Comparison of ENCODE assay signal across 12 mouse cellular contexts in the genomic region with DNA sequence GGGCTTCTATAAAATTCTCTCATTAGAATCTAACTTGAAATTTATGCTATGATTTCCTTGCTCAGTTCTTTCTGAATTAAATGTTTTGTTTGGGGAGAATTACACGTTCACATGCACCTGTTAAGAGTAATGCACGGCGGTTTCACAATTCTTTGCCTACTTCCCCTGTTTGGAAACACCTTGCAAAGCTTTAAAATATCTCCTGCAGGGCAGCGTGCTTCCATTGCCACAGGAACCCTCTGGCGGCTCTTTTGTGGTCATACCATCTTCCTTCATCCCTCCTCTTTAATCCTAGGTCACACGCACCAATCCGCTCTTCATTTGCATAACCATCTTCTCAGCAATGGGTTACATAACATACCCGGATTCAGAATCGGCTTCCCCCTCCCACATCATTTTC.
"Had no signal": no experiment of that assay in that cellular context is flagged by ENCODE, and none has a peak within 500 bp of the region (broad histone marks: within the 10 kb centered on the region; RNA-seq: fewer than 3 reads in every experiment).

No protein-coding gene starts in this region.

- DNase-seq: kidney, adult 18-20 months; kidney, adult 9 months; kidney, postnatal 14 days; kidney, postnatal 4 days; layer of hippocampus, adult 9-11 months; liver, embryonic 13.5 days; lung, adult 2 months; lung, postnatal 14 days; lung, postnatal 4 days; midbrain, embryonic 14.5 days; retina, postnatal 1 day; thymus, adult 18-20 months had no signal
